Mouse (Mus musculus): ENCODE measurements around the gene Pcolce2.

- TF ChIP-seq CTCF (IDR thresholded peaks at IDR 0.05; ENCODE audit: low read depth) (no peak), EP300 (IDR thresholded peaks at IDR 0.05; ENCODE audit: low read depth) (no peak)
Measured at GRCm38 (mm10) chr9:95653363-95653762, 16.0 kb downstream of the Pcolce2 start.

All from heart, postnatal 0 days (tissue).